ENCODE assay signal across 16 mouse cellular contexts in genomic region chr13:51758428-51758827, GRCm38 (mm10). TPM values are rescaled to one million over a fixed set of nuclear protein-coding genes. Genes with fewer than 3 reads are reported as not detected.
DNase-seq lines count a peak whose midpoint lies in the region; ATAC-seq and TF ChIP-seq lines count a peak whose summit lies in the region.
"Had no signal": no experiment of that assay in that cellular context is flagged by ENCODE, and none has a peak within 500 bp of the region (broad histone marks: within the 10 kb centered on the region; RNA-seq: fewer than 3 reads in every experiment).

No protein-coding gene starts in this region.

- H3K4me2 ChIP-seq in heart, embryonic 11.5 days = no peak overlapping the region
- H3K4me2 ChIP-seq in hindbrain, embryonic 13.5 days = no peak overlapping the region
- H3K4me2 ChIP-seq in hindbrain, postnatal 0 days (ENCODE audit: low read depth, low read length) = no peak overlapping the region
- no peak overlapping the region for H3K4me2 ChIP-seq in neural tube, embryonic 14.5 days (ENCODE audit: low read depth, low read length)
- H3K4me2 ChIP-seq: intestine, embryonic 15.5 days; liver, embryonic 15.5 days had no signal

- TF ChIP-seq EP300 in heart, adult 2 months (IDR thresholded peaks at IDR 0.05; ENCODE audit: insufficient read depth, low read depth, low read length) = no peak

- H3K4me3 ChIP-seq in heart, embryonic 11.5 days (ENCODE audit: low read depth, low read length) = no peak overlapping the region
- no peak overlapping the region for H3K4me3 ChIP-seq in heart, adult 2 months
- H3K4me3 ChIP-seq in hindbrain, embryonic 13.5 days = no peak overlapping the region
- no peak overlapping the region for H3K4me3 ChIP-seq in hindbrain, postnatal 0 days (ENCODE audit: low read length)
- H3K4me3 ChIP-seq in neural tube, embryonic 14.5 days (ENCODE audit: low read depth, low read length) = no peak overlapping the region
- H3K4me3 ChIP-seq: embryonic facial prominence, embryonic 10.5 days; intestine, embryonic 15.5 days; liver, embryonic 15.5 days had no signal

- no peaks in the 10 kb centered on the region for H3K9me3 ChIP-seq in heart, embryonic 11.5 days (replicated peaks; ENCODE audit: control insufficient read depth, low read length)
- H3K9me3 ChIP-seq in hindbrain, embryonic 13.5 days = no peaks in the 10 kb centered on the region
- no peaks in the 10 kb centered on the region for H3K9me3 ChIP-seq in hindbrain, postnatal 0 days (ENCODE audit: low read length)
- H3K9me3 ChIP-seq in neural tube, embryonic 14.5 days (ENCODE audit: control insufficient read depth, low read length) = no peaks in the 10 kb centered on the region
- H3K9me3 ChIP-seq: embryonic facial prominence, embryonic 10.5 days; intestine, embryonic 15.5 days; liver, embryonic 15.5 days had no signal

- H3K9ac ChIP-seq in heart, embryonic 11.5 days (ENCODE audit: low read depth, low read length) = no peak overlapping the region
- no peak overlapping the region for H3K9ac ChIP-seq in heart, adult 2 months (ENCODE audit: low read depth, low read length)
- no peak overlapping the region for H3K9ac ChIP-seq in hindbrain, embryonic 13.5 days
- H3K9ac ChIP-seq in hindbrain, postnatal 0 days (replicated peaks; ENCODE audit: low read length) = no peak overlapping the region
- 0 out of 2 replicates have a peak overlapping the region, but pooled peaks have one; percentile 11 for H3K9ac ChIP-seq in neural tube, embryonic 14.5 days (replicated peaks; ENCODE audit: low read depth, low read length)
- H3K9ac ChIP-seq: intestine, embryonic 15.5 days; liver, embryonic 15.5 days had no signal

- H3K27me3 ChIP-seq in heart, embryonic 11.5 days (ENCODE audit: control insufficient read depth, insufficient read depth, low read length) = no peaks in the 10 kb centered on the region
- H3K27me3 ChIP-seq in heart, adult 2 months (ENCODE audit: control insufficient read depth, insufficient read depth, low read length) = no peaks in the 10 kb centered on the region
- H3K27me3 ChIP-seq in hindbrain, embryonic 13.5 days = no peaks in the 10 kb centered on the region
- no peaks in the 10 kb centered on the region for H3K27me3 ChIP-seq in hindbrain, postnatal 0 days (ENCODE audit: insufficient read depth, low read length)
- no peaks in the 10 kb centered on the region for H3K27me3 ChIP-seq in neural tube, embryonic 14.5 days (ENCODE audit: control insufficient read depth, insufficient read depth, low read length)
- no peaks in the 10 kb centered on the region for H3K27me3 ChIP-seq in splenic B cell, adult 2 months (ENCODE audit: control insufficient read depth, insufficient read depth, low read length, poor library complexity, severe bottlenecking)
- H3K27me3 ChIP-seq: intestine, embryonic 15.5 days; liver, embryonic 15.5 days had no signal

- DNase-seq in heart, adult 2 months = no peak
- DNase-seq in hindbrain, postnatal 0 days (ENCODE audit: low spot score) = no peak
- no peak for DNase-seq in neural tube, embryonic 10.5 days (ENCODE audit: extremely low spot score, low spot score)
- DNase-seq in splenic B cell, adult 2 months (ENCODE audit: low read depth, low spot score) = peak; percentile 76
- DNase-seq in embryo, embryonic 10.5 days (ENCODE audit: low spot score) = no peak
- DNase-seq: adrenal gland, adult 2 months; cerebellum, adult 9-10 months; gastrocnemius, postnatal 36 days; lung, postnatal 14 days; thymus, postnatal 36 days had no signal

- TF ChIP-seq CTCF in heart, adult 2 months (IDR thresholded peaks at IDR 0.05) = no peak
- TF ChIP-seq CTCF in hindbrain, postnatal 0 days (IDR thresholded peaks at IDR 0.05; ENCODE audit: low read depth) = no peak

- ATAC-seq in heart, embryonic 11.5 days (replicated peaks; ENCODE audit: insufficient number of reproducible peaks, low FRiP score, low TSS enrichment) = 0 out of 2 replicates have a peak, but pooled peaks have one; percentile 12
- 0 out of 2 replicates have a peak, but pooled peaks have one; percentile 21 for ATAC-seq in hindbrain, embryonic 13.5 days (ENCODE audit: low FRiP score)
- no peak for ATAC-seq in hindbrain, postnatal 0 days
- no peak for ATAC-seq in neural tube, embryonic 14.5 days (ENCODE audit: low read depth)
- ATAC-seq: intestine, embryonic 15.5 days had no signal

- H3K4me1 ChIP-seq in heart, embryonic 11.5 days (ENCODE audit: control insufficient read depth, insufficient read depth, low read length) = peaks cover 61% of the 10 kb centered on the region
- H3K4me1 ChIP-seq in heart, adult 2 months (ENCODE audit: control insufficient read depth, insufficient read depth, low read length) = peaks cover 14% of the 10 kb centered on the region
- peaks cover 69% of the 10 kb centered on the region for H3K4me1 ChIP-seq in hindbrain, embryonic 13.5 days (replicated peaks)
- peaks cover 13% of the 10 kb centered on the region; the same call in 1 of the 2 replicates for H3K4me1 ChIP-seq in hindbrain, postnatal 0 days (ENCODE audit: insufficient read depth, low read length)
- peaks cover 10% of the 10 kb centered on the region; the same call in 1 of the 2 replicates for H3K4me1 ChIP-seq in neural tube, embryonic 14.5 days (ENCODE audit: control insufficient read depth, insufficient read depth, low read length)

- no peak for TF ChIP-seq POLR2A in heart, adult 2 months (IDR thresholded peaks at IDR 0.05; ENCODE audit: insufficient read depth, low read depth, low read length)

- no peaks in the 10 kb centered on the region for H3K79me2 ChIP-seq in heart, adult 2 months (replicated peaks; ENCODE audit: control insufficient read depth, insufficient read depth, low read length)

- 46% methylated on average over 9 of the region's 9 CpGs for WGBS in heart, embryonic 11.5 days (ENCODE audit: insufficient replicate concordance)
- 39% methylated on average over 9 of the region's 9 CpGs for WGBS in heart, adult 2 months
- WGBS in hindbrain, embryonic 13.5 days = 71% methylated on average over 9 of the region's 9 CpGs
- 74% methylated on average over 9 of the region's 9 CpGs for WGBS in hindbrain, postnatal 0 days
- 59% methylated on average over 9 of the region's 9 CpGs for WGBS in neural tube, embryonic 14.5 days

- no peaks in the 10 kb centered on the region for H3K36me3 ChIP-seq in heart, embryonic 11.5 days (ENCODE audit: control insufficient read depth, insufficient read depth, low read length)
- no peaks in the 10 kb centered on the region for H3K36me3 ChIP-seq in heart, adult 2 months (ENCODE audit: control insufficient read depth, insufficient read depth, low read length)
- H3K36me3 ChIP-seq in hindbrain, embryonic 13.5 days = no peaks in the 10 kb centered on the region
- H3K36me3 ChIP-seq in hindbrain, postnatal 0 days (ENCODE audit: insufficient read depth, low read length) = no peaks in the 10 kb centered on the region
- no peaks in the 10 kb centered on the region for H3K36me3 ChIP-seq in neural tube, embryonic 14.5 days (ENCODE audit: control insufficient read depth, insufficient read depth, low read length)
- peaks cover 4% of the 10 kb centered on the region; the same call in 1 of the 2 replicates for H3K36me3 ChIP-seq in splenic B cell, adult 2 months (ENCODE audit: control insufficient read depth, insufficient read depth, low read length, poor library complexity, severe bottlenecking)
- H3K36me3 ChIP-seq: embryonic facial prominence, embryonic 10.5 days; intestine, embryonic 15.5 days; liver, embryonic 15.5 days had no signal

- intact Hi-C loops in heart, adult 2 months (cut with DNase I) = no loop called here

- H3K27ac ChIP-seq in heart, embryonic 11.5 days (ENCODE audit: low read depth, low read length) = no peak overlapping the region; the same call in 1 of the 2 replicates
- H3K27ac ChIP-seq in heart, adult 2 months = no peak overlapping the region
- peak overlapping the region; percentile 14; the same call in 1 of the 2 replicates for H3K27ac ChIP-seq in hindbrain, embryonic 13.5 days
- H3K27ac ChIP-seq in hindbrain, postnatal 0 days = no peak overlapping the region
- no peak overlapping the region for H3K27ac ChIP-seq in neural tube, embryonic 14.5 days (ENCODE audit: low read depth, low read length)
- H3K27ac ChIP-seq: embryonic facial prominence, embryonic 10.5 days; intestine, embryonic 15.5 days; liver, embryonic 15.5 days had no signal

RNA-seq across cellular contexts. Expression of gene Sema4d, which starts 35.1 kb away (rescaled TPM):
- polyA plus RNA-seq in heart, embryonic 11.5 days (2014; fragmentation: Nextera tagmentation; extraction: Ambion mirVana) = 11.0 and 13.7 TPM in 2 replicates
- total RNA-seq in heart, adult 2 months (2021) = 10 to 100 TPM; 52.2 to 67.6 TPM
- polyA plus RNA-seq in heart, adult 2 months (2012; rRNA removed) = 51.7 and 52.2 TPM in 2 replicates
- 10.5 and 10.9 TPM in 2 replicates for polyA plus RNA-seq in hindbrain, embryonic 13.5 days (2015; fragmentation: Nextera tagmentation; extraction: Ambion mirVana)
- 19.7 and 33.1 TPM in 2 replicates for total RNA-seq in hindbrain, postnatal 0 days (2014; rRNA removed)
- polyA plus RNA-seq in hindbrain, postnatal 0 days (2015; fragmentation: Nextera tagmentation; extraction: Ambion mirVana) = 13.7 and 15.0 TPM in 2 replicates
- 17.4 and 20.9 TPM in 2 replicates for polyA plus RNA-seq in neural tube, embryonic 14.5 days (2014; fragmentation: Nextera tagmentation; extraction: Ambion mirVana)

Comparison
In these comparisons a context has a peak if more than half of its experiments do, and no peak if none do; other contexts are left out.
1. ATAC-seq: peak in heart, embryonic 11.5 days (single experiment) and hindbrain, embryonic 13.5 days (single experiment); none in hindbrain, postnatal 0 days (single experiment) and neural tube, embryonic 14.5 days (single experiment).